9 mouse cellular contexts compared by ENCODE assay signal in genomic region chr9:57967237-57967960, GRCm38 (mm10). TPM values are rescaled to one million over a fixed set of nuclear protein-coding genes. Genes with fewer than 3 reads are reported as not detected.
A peak's percentile ranks its signal among the peaks of the same experiment; 100 is the strongest.
DNase-seq lines count a peak whose midpoint lies in the region; ATAC-seq and TF ChIP-seq lines count a peak whose summit lies in the region.
"Had no signal": no experiment of that assay in that cellular context is flagged by ENCODE, and none has a peak within 500 bp of the region (broad histone marks: within the 10 kb centered on the region; RNA-seq: fewer than 3 reads in every experiment).

No protein-coding gene starts in this region.

- DNase-seq in cerebellum, adult 11 months: peak; percentile 78
- peak; percentile 67 to 73 for DNase-seq in heart, adult 9 months (ENCODE audit: low spot score in 2 of 2)
- peak; percentile 65 for DNase-seq in left cerebral cortex, postnatal 4 days
- DNase-seq: lung, embryonic 14.5 days had no signal

- intact Hi-C loops in left cerebral cortex, postnatal 4 days (cut with DNase I): no loop called here

- 76% methylated on average over 14 of the region's 14 CpGs for WGBS in intestine, postnatal 0 days
- 77% methylated on average over 14 of the region's 14 CpGs for WGBS in intestine, embryonic 16.5 days
- 82% methylated on average over 14 of the region's 14 CpGs for WGBS in forebrain, embryonic 16.5 days

- no peak overlapping the region for H3K4me3 ChIP-seq in intestine, postnatal 0 days (ENCODE audit: low read depth, low read length)
- H3K4me3 ChIP-seq in intestine, embryonic 16.5 days (ENCODE audit: low read length): no peak overlapping the region
- H3K4me3 ChIP-seq in forebrain, embryonic 16.5 days (replicated peaks; ENCODE audit: low read length): no peak overlapping the region

- H3K4me2 ChIP-seq in intestine, postnatal 0 days (replicated peaks; ENCODE audit: low read depth): no peak overlapping the region
- H3K4me2 ChIP-seq in intestine, embryonic 16.5 days (ENCODE audit: low read depth, low read length): no peak overlapping the region
- no peak overlapping the region for H3K4me2 ChIP-seq in forebrain, embryonic 16.5 days (ENCODE audit: low read length)
- H3K4me2 ChIP-seq: lung, embryonic 14.5 days had no signal

- peaks cover 19% of the 10 kb centered on the region for H3K4me1 ChIP-seq in intestine, postnatal 0 days (replicated peaks; ENCODE audit: control insufficient read depth, insufficient read depth, low read length)
- peaks cover 48% of the 10 kb centered on the region for H3K4me1 ChIP-seq in intestine, embryonic 16.5 days (ENCODE audit: control insufficient read depth, insufficient read depth, low read length)
- H3K4me1 ChIP-seq in forebrain, embryonic 16.5 days (replicated peaks; ENCODE audit: control insufficient read depth, insufficient read depth, low read length): no peaks in the 10 kb centered on the region

- H3K27me3 ChIP-seq in intestine, postnatal 0 days (replicated peaks; ENCODE audit: control insufficient read depth, insufficient read depth, low read length): no peaks in the 10 kb centered on the region
- no peaks in the 10 kb centered on the region for H3K27me3 ChIP-seq in intestine, embryonic 16.5 days (replicated peaks; ENCODE audit: control insufficient read depth, insufficient read depth, low read length)
- no peaks in the 10 kb centered on the region for H3K27me3 ChIP-seq in forebrain, embryonic 16.5 days (replicated peaks; ENCODE audit: control insufficient read depth, insufficient read depth, low read length)

- peak overlapping the region; percentile 86 for H3K27ac ChIP-seq in intestine, postnatal 0 days (ENCODE audit: low read depth, low read length)
- no peak overlapping the region for H3K27ac ChIP-seq in intestine, embryonic 16.5 days (ENCODE audit: low read length)
- H3K27ac ChIP-seq in forebrain, embryonic 16.5 days (ENCODE audit: low read length): no peak overlapping the region

- H3K9me3 ChIP-seq in intestine, postnatal 0 days (ENCODE audit: control insufficient read depth): no peaks in the 10 kb centered on the region
- no peaks in the 10 kb centered on the region for H3K9me3 ChIP-seq in intestine, embryonic 16.5 days (ENCODE audit: control insufficient read depth, low read length)
- H3K9me3 ChIP-seq in forebrain, embryonic 16.5 days (ENCODE audit: control insufficient read depth, low read length): no peaks in the 10 kb centered on the region

- no peak overlapping the region for H3K9ac ChIP-seq in intestine, postnatal 0 days (ENCODE audit: low read depth, low read length)
- H3K9ac ChIP-seq in intestine, embryonic 16.5 days (ENCODE audit: low read depth, low read length): no peak overlapping the region
- H3K9ac ChIP-seq in forebrain, embryonic 16.5 days (replicated peaks; ENCODE audit: low read depth, low read length): no peak overlapping the region
- H3K9ac ChIP-seq: lung, embryonic 14.5 days had no signal

- ATAC-seq in intestine, postnatal 0 days: no peak
- ATAC-seq in intestine, embryonic 16.5 days: no peak
- ATAC-seq in megakaryocyte-erythroid progenitor cell, adult 5-6 weeks (replicated peaks; ENCODE audit: low FRiP score, low TSS enrichment, poor library complexity, severe bottlenecking): no peak
- ATAC-seq in forebrain, embryonic 16.5 days: no peak
- no peak for ATAC-seq in granulocyte monocyte progenitor cell, adult 5-6 weeks (replicated peaks; ENCODE audit: poor library complexity, severe bottlenecking)

- no peak for TF ChIP-seq CTCF in intestine, postnatal 0 days (IDR thresholded peaks at IDR 0.05; ENCODE audit: low read depth)

- H3K36me3 ChIP-seq in intestine, postnatal 0 days (ENCODE audit: control insufficient read depth, insufficient read depth): peaks cover 8% of the 10 kb centered on the region; the same call in 1 of the 2 replicates
- H3K36me3 ChIP-seq in intestine, embryonic 16.5 days (ENCODE audit: control insufficient read depth, insufficient read depth, low read length): no peaks in the 10 kb centered on the region
- H3K36me3 ChIP-seq in forebrain, embryonic 16.5 days (ENCODE audit: control insufficient read depth, insufficient read depth): no peaks in the 10 kb centered on the region

RNA-seq across cellular contexts. Expression of gene Sema7a, which starts 27.5 kb away (rescaled TPM):
- polyA plus RNA-seq in intestine, postnatal 0 days (2015; fragmentation: Nextera tagmentation; extraction: Ambion mirVana): 6.9 and 7.1 TPM in 2 replicates
- polyA plus RNA-seq in intestine, embryonic 16.5 days (2015; fragmentation: Nextera tagmentation; extraction: Ambion mirVana): 0.54 and 0.72 TPM in 2 replicates
- 100 to 1,000 TPM; 128 to 151 TPM for total RNA-seq in left cerebral cortex, postnatal 4 days (2021)
- total RNA-seq in megakaryocyte-erythroid progenitor cell, adult 5-6 weeks (2014; fragmentation: Nextera tagmentation): 0.59 TPM in 1 of 2 replicates, not detected in the other
- not detected in 2 replicates for total RNA-seq in megakaryocyte-erythroid progenitor cell, adult 5-6 weeks (2017)
- polyA plus RNA-seq in forebrain, embryonic 16.5 days (2015; fragmentation: Nextera tagmentation; extraction: Ambion mirVana): 2.5 and 2.6 TPM in 2 replicates
- 0.51 TPM in 1 of 2 replicates, not detected in the other for total RNA-seq in granulocyte monocyte progenitor cell, adult 5-6 weeks (2014; fragmentation: Nextera tagmentation)
- total RNA-seq in granulocyte monocyte progenitor cell, adult 5-6 weeks (2017): 0.26 TPM in 1 of 2 replicates, not detected in the other

RNA-seq across cellular contexts. Expression of gene Cyp11a1, which starts 38.8 kb away (rescaled TPM):
- polyA plus RNA-seq in intestine, postnatal 0 days (2015; fragmentation: Nextera tagmentation; extraction: Ambion mirVana): 4.4 and 7.8 TPM in 2 replicates
- 6.4 and 22.4 TPM in 2 replicates for polyA plus RNA-seq in intestine, embryonic 16.5 days (2015; fragmentation: Nextera tagmentation; extraction: Ambion mirVana)
- 1 to 10 TPM; 1.7 to 2.0 TPM for total RNA-seq in left cerebral cortex, postnatal 4 days (2021)
- not detected in 2 replicates for total RNA-seq in megakaryocyte-erythroid progenitor cell, adult 5-6 weeks (2014; fragmentation: Nextera tagmentation)
- total RNA-seq in megakaryocyte-erythroid progenitor cell, adult 5-6 weeks (2017): not detected in 2 replicates
- 0.30 and 0.66 TPM in 2 replicates for polyA plus RNA-seq in forebrain, embryonic 16.5 days (2015; fragmentation: Nextera tagmentation; extraction: Ambion mirVana)
- total RNA-seq in granulocyte monocyte progenitor cell, adult 5-6 weeks (2014; fragmentation: Nextera tagmentation): 0.58 and 7.0 TPM in 2 replicates
- total RNA-seq in granulocyte monocyte progenitor cell, adult 5-6 weeks (2017): 0.52 and 1.2 TPM in 2 replicates

RNA-seq across cellular contexts. Expression of gene Ubl7, which starts 56.6 kb away (rescaled TPM):
- 77.1 and 80.7 TPM in 2 replicates for polyA plus RNA-seq in intestine, postnatal 0 days (2015; fragmentation: Nextera tagmentation; extraction: Ambion mirVana)
- polyA plus RNA-seq in intestine, embryonic 16.5 days (2015; fragmentation: Nextera tagmentation; extraction: Ambion mirVana): 91.3 and 91.6 TPM in 2 replicates
- total RNA-seq in left cerebral cortex, postnatal 4 days (2021): 10 to 100 TPM; 94.0 to 97.2 TPM
- 85.5 and 88.9 TPM in 2 replicates for total RNA-seq in megakaryocyte-erythroid progenitor cell, adult 5-6 weeks (2014; fragmentation: Nextera tagmentation)
- total RNA-seq in megakaryocyte-erythroid progenitor cell, adult 5-6 weeks (2017): 20.6 and 20.7 TPM in 2 replicates
- 174 and 175 TPM in 2 replicates for polyA plus RNA-seq in forebrain, embryonic 16.5 days (2015; fragmentation: Nextera tagmentation; extraction: Ambion mirVana)
- total RNA-seq in granulocyte monocyte progenitor cell, adult 5-6 weeks (2014; fragmentation: Nextera tagmentation): 84.9 and 113 TPM in 2 replicates
- 11.7 and 19.3 TPM in 2 replicates for total RNA-seq in granulocyte monocyte progenitor cell, adult 5-6 weeks (2017)

Comparison
In these comparisons a context has a peak if more than half of its experiments do, and no peak if none do; other contexts are left out.
1. RNA of gene Sema7a, which starts 27.5 kb away (total RNA-seq): 128 to 151 TPM in left cerebral cortex, postnatal 4 days; 0.26 to 0.51 TPM in granulocyte monocyte progenitor cell, adult 5-6 weeks and 0.59 TPM in megakaryocyte-erythroid progenitor cell, adult 5-6 weeks; every median in the first group is over 10 times any median in the second.
2. Peak in every context shown above with its lines, with median percentiles within 50 percentile points of each other: DNase-seq.